27 mouse cellular contexts compared by ENCODE assay signal in the genomic region with DNA sequence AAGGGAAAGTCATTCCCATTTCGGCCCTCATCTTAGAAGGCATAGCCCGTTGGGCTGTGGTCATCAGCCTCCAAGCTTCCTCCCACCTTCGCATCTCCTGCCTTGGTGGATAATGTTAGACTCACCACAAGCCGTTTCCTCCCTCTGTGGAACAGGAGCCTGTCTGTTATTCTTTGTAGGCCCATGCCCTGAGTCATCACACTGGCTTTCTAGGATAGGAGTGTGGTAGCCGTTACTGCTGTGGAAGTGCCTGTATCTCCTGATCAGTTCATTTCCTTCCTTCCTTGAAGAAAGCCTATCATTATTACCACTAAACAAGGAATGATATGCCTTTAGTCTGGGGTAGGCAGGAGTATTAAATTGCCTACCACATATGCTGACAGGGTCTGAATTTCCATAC. TPM values are rescaled to one million over a fixed set of nuclear protein-coding genes. Genes with fewer than 3 reads are reported as not detected.
"Had no signal": no experiment of that assay in that cellular context is flagged by ENCODE, and none has a peak within 500 bp of the region (broad histone marks: within the 10 kb centered on the region; RNA-seq: fewer than 3 reads in every experiment).

No protein-coding gene starts in this region.

- H3K9me3 ChIP-seq: lung, embryonic 15.5 days; midbrain, embryonic 13.5 days; midbrain, embryonic 15.5 days; neural tube, embryonic 13.5 days; neural tube, embryonic 15.5 days had no signal

- H3K4me3 ChIP-seq: lung, embryonic 15.5 days; midbrain, embryonic 13.5 days; midbrain, embryonic 15.5 days; neural tube, embryonic 13.5 days; neural tube, embryonic 15.5 days had no signal

- ATAC-seq: liver, postnatal 0 days; lung, postnatal 0 days; midbrain, embryonic 13.5 days; midbrain, embryonic 15.5 days had no signal

- H3K27ac ChIP-seq: lung, embryonic 15.5 days; macrophage; midbrain, embryonic 13.5 days; midbrain, embryonic 15.5 days; neural tube, embryonic 13.5 days; neural tube, embryonic 15.5 days had no signal

- DNase-seq: liver, postnatal 0 days; lung, adult 2 months; lung, postnatal 14 days; lung, postnatal 36 days; retina, postnatal 1 day; right cerebral cortex, adult 18-20 months; right cerebral cortex, postnatal 25 days; right cerebral cortex, postnatal 4 days; spleen, adult 18-20 months; thymus, adult 18-20 months; thymus, postnatal 14 days; thymus, postnatal 36 days had no signal

- H3K4me1 ChIP-seq: lung, embryonic 15.5 days; midbrain, embryonic 13.5 days; midbrain, embryonic 15.5 days; neural tube, embryonic 13.5 days; neural tube, embryonic 15.5 days had no signal

- H3K27me3 ChIP-seq: lung, embryonic 15.5 days; midbrain, embryonic 13.5 days; midbrain, embryonic 15.5 days; neural tube, embryonic 13.5 days; neural tube, embryonic 15.5 days had no signal

RNA-seq across cellular contexts. Expression of a gene that starts 41.1 kb away (rescaled TPM):
- total RNA-seq: megakaryocyte progenitor cell, adult 5-6 weeks; midbrain, postnatal 0 days; monocyte, adult 5-6 weeks had no signal
- polyA plus RNA-seq: macrophage; midbrain, embryonic 15.5 days; stomach, embryonic 16.5 days had no signal

RNA-seq across cellular contexts. Expression of a gene that starts 52.7 kb away (rescaled TPM):
- total RNA-seq: megakaryocyte progenitor cell, adult 5-6 weeks; midbrain, postnatal 0 days; monocyte, adult 5-6 weeks had no signal
- polyA plus RNA-seq: liver, postnatal 0 days; lung, embryonic 15.5 days; lung, postnatal 0 days; macrophage; midbrain, embryonic 11.5 days; midbrain, embryonic 13.5 days; midbrain, embryonic 15.5 days; midbrain, postnatal 0 days; neural tube, embryonic 13.5 days; small intestine, adult 2 months; stomach, embryonic 14.5 days; thymus, postnatal 0 days had no signal
